Mouse (Mus musculus) mouse embryonic stem cell (cell line): ENCODE results near the gene Plpp4.

ENCODE experiments used
- in situ Hi-C, 2 experiments: fragments of 300-500 bp; cut with MboI; formaldehyde crosslinking; loops; 1 replicate in 1 of 2; 3 replicates in 1 of 2; pipeline ENCODE4 v1.14.3; 2019 to 2020; ENCODE audit warnings: low sequenced_read_pairs in 2 of 2, low pct_unique_long_range_greater_than_20kb in 1 of 2, mixed read lengths in 1 of 2; ENCODE audit not compliant: unreplicated experiment in 1 of 2

The Plpp4 gene

GRCm38 (mm10) chr7:129412695-129413094 lies 155.9 kb downstream of the Plpp4 start:
- in situ Hi-C loops = loop anchor here in 1 of 2 experiments (25.0 kb wide), 1 partner anchor 1100 kb away; the partner anchor contains the start of gene Ate1

- in situ Hi-C loops = loop anchor here in 1 of 2 experiments (25.0 kb wide), 1 partner anchor 1097 kb away; the partner anchor contains the start of gene Ate1
Observed at GRCm38 (mm10) chr7:129415179-129415578, 158.3 kb downstream of the Plpp4 start.

GRCm38 (mm10) chr7:129421181-129421580 lies 164.3 kb downstream of the Plpp4 start:
- in situ Hi-C loops = loop anchor here in 1 of 2 experiments (25.0 kb wide), 1 partner anchor 1091 kb away; the partner anchor contains the start of gene Ate1

GRCm38 (mm10) chr7:129425554-129425953 lies 168.7 kb downstream of the Plpp4 start:
- in situ Hi-C loops = no loop called here

GRCm38 (mm10) chr7:129428794-129429193 lies 172.0 kb downstream of the Plpp4 start:
- in situ Hi-C loops = no loop called here

GRCm38 (mm10) chr7:129429903-129430302 lies 173.1 kb downstream of the Plpp4 start:
- in situ Hi-C loops = loop anchor here in 1 of 2 experiments (5.0 kb wide), 1 partner anchor 72 kb away; no protein-coding TSS in a partner anchor
